Mouse (Mus musculus) bone marrow, adult 2 months (tissue): ENCODE results near the gene Omd. TPM values are rescaled to one million over a fixed set of nuclear protein-coding genes. Genes with fewer than 3 reads are reported as not detected.

Source experiments
- H3K27ac ChIP-seq: fragments of 200-500 bp; 2 replicates; pipeline ENCODE4 v1.5.1; 2012; ENCODE audit warnings: low read depth, mild to moderate bottlenecking, control low read depth, inconsistent platforms, low read length; ENCODE audit not compliant: control insufficient read depth, poor library complexity, insufficient read depth
- H3K4me1 ChIP-seq: fragments of 200-500 bp; 2 replicates; pipeline ENCODE4 v1.6.1; 2011; ENCODE audit warnings: low read length; ENCODE audit not compliant: control insufficient read depth, insufficient read depth
- H3K4me3 ChIP-seq: fragments of 200-500 bp; replicated peaks from 2 replicates; pipeline ENCODE3; 2011; ENCODE audit warnings: mild to moderate bottlenecking, low read depth, low read length, control low read depth; ENCODE audit not compliant: control insufficient read depth
- CTCF ChIP-seq: fragments of 200-500 bp; IDR thresholded peaks from 2 replicates; pipeline ENCODE4 v1.5.1; 2011; ENCODE audit warnings: low read length, control low read depth; ENCODE audit not compliant: control insufficient read depth, insufficient read depth
- POLR2A ChIP-seq: fragments of 200-500 bp; IDR thresholded peaks from 2 replicates; pipeline ENCODE4 v1.6.1; 2011; ENCODE audit warnings: low read depth, mild to moderate bottlenecking, control low read depth, low read length, borderline replicate concordance; ENCODE audit not compliant: control insufficient read depth
- WGBS: fragments of 180-500 bp; shearing (Covaris S2); methylation state at CpG from one replicate; pipeline ENCODE4 v1.1.7; 2018; 5-methylcytosine and 5-hydroxymethylcytosine counted together
- polyA plus RNA-seq: library from polyadenylated mRNA; stranded (reverse); fragments of >200 nt; gene quantifications from 2 replicates; pipeline ENCODE4 v1.2.4, GENCODE M21; 2011; ENCODE audit warnings: low replicate concordance; ENCODE audit not compliant: missing spikeins, insufficient read depth, insufficient read length

Gene Omd
- polyA plus RNA-seq, 1 experiment, result 1.3 TPM

GRCm38 (mm10) chr13:49554519-49554918 is 27.7 kb upstream of the Omd start:
- Histone ChIP-seq H3K27ac (no peak overlapping the region), H3K4me1 (no peaks in the 10 kb centered on the region), H3K4me3 (no peak overlapping the region)
- TF ChIP-seq CTCF (no peak), POLR2A (no peak)
- 82% methylated on average over 5 of the region's 5 CpGs for WGBS

- 81% methylated on average over 1 of the region's 1 CpGs for WGBS
- no peak for TF ChIP-seq POLR2A
- TF ChIP-seq CTCF, result no peak
- Histone ChIP-seq H3K27ac (no peak overlapping the region), H3K4me1 (no peaks in the 10 kb centered on the region), H3K4me3 (no peak overlapping the region)
Measured at GRCm38 (mm10) chr13:49556203-49556602, 26.1 kb upstream of the Omd start.

GRCm38 (mm10) chr13:49556924-49557323 is 25.3 kb upstream of the Omd start:
- Histone ChIP-seq H3K27ac (no peak overlapping the region), H3K4me1 (no peaks in the 10 kb centered on the region), H3K4me3 (no peak overlapping the region)
- 62% methylated on average over 1 of the region's 1 CpGs for WGBS
- TF ChIP-seq POLR2A (no peak), CTCF (no peak)

GRCm38 (mm10) chr13:49559185-49559584 is 23.1 kb upstream of the Omd start:
- Histone ChIP-seq H3K4me1 (no peaks in the 10 kb centered on the region), H3K4me3 (no peak overlapping the region), H3K27ac (no peak overlapping the region)
- 61% methylated on average over 2 of the region's 2 CpGs for WGBS
- TF ChIP-seq CTCF (peak; percentile 30; the same call in 1 of the 2 replicates), POLR2A (no peak)

- no peak overlapping the region for H3K4me3 ChIP-seq
- TF ChIP-seq CTCF (no peak), POLR2A (no peak)
- H3K27ac ChIP-seq, result no peak overlapping the region
- no peaks in the 10 kb centered on the region for H3K4me1 ChIP-seq
- 20% methylated on average over 2 of the region's 2 CpGs for WGBS
Measured at GRCm38 (mm10) chr13:49560886-49561285, 21.4 kb upstream of the Omd start.

- no peak overlapping the region for H3K4me3 ChIP-seq
- H3K27ac ChIP-seq, result no peak overlapping the region
- TF ChIP-seq CTCF, result no peak
- no peak for TF ChIP-seq POLR2A
- 67% methylated on average over 1 of the region's 1 CpGs for WGBS
- H3K4me1 ChIP-seq, result no peaks in the 10 kb centered on the region
Measured at GRCm38 (mm10) chr13:49564347-49564746, 17.9 kb upstream of the Omd start.

- Histone ChIP-seq H3K4me1 (no peaks in the 10 kb centered on the region), H3K4me3 (no peak overlapping the region), H3K27ac (no peak overlapping the region)
- no peak for TF ChIP-seq CTCF
- no peak for TF ChIP-seq POLR2A
- WGBS, result 82% methylated on average over 3 of the region's 3 CpGs
Measured at GRCm38 (mm10) chr13:49570371-49570770, 11.9 kb upstream of the Omd start.

- no peak for TF ChIP-seq POLR2A
- TF ChIP-seq CTCF, result no peak
- 68% methylated on average over 2 of the region's 2 CpGs for WGBS
- Histone ChIP-seq H3K4me1 (no peaks in the 10 kb centered on the region), H3K27ac (no peak overlapping the region), H3K4me3 (no peak overlapping the region)
Measured at GRCm38 (mm10) chr13:49571418-49571817, 10.8 kb upstream of the Omd start.

- TF ChIP-seq CTCF (no peak), POLR2A (no peak)
- Histone ChIP-seq H3K4me3 (no peak overlapping the region), H3K4me1 (no peaks in the 10 kb centered on the region), H3K27ac (no peak overlapping the region)
Measured at GRCm38 (mm10) chr13:49583859-49584258, 1.6 kb downstream of the Omd start.
